Mouse (Mus musculus): ENCODE measurements around the gene Gja3. TPM values are rescaled to one million over a fixed set of nuclear protein-coding genes. Genes with fewer than 3 reads are reported as not detected.
"Not testable (repeated sequence)": the region's sequence is repeated elsewhere in the genome, so short reads cannot be mapped to it uniquely, and the experiment has no call there.

Gja3 gene
- polyA plus RNA-seq, 1 experiment from 2014 or later: 6.4 TPM

DNA sequence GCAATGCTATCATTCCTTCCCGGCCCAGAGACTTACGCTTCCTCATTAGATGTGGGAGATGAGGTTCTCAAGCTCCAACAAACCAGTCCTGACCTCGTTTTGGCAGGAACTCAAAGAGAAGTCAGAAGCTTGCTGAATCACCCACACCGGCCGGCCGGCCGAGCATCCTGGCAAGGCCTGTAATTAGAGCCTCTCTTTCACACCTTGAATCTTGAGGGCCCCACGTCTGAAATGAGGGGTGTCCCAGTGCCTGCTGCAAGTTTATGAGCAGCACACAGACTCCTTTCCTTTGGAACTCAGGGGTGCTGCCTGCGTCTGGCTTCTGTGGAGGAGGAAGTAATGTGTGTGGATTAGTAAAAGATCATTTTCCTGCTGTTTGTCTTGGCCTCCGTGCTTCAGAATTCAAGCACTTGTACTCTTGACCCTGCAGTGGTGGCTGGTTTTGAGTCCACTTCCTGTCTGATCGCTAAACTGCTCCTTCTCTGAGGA, 26.3 kb upstream of the Gja3 start:
- Histone ChIP-seq H3K4me2 (replicated peaks) (peak overlapping the region; percentile 30; the same call in 1 of the 2 replicates), H3K27me3 (no peaks in the 10 kb centered on the region), H3K9ac (no peak overlapping the region), H3K4me3 (no peak overlapping the region), H3K36me3 (no peaks in the 10 kb centered on the region), H3K9me3 (no peaks in the 10 kb centered on the region; the same call in 1 of the 2 replicates), H3K4me1 (peaks cover 26% of the 10 kb centered on the region), H3K27ac (no peak overlapping the region)
- 7% methylated on average over 11 of the region's 11 CpGs for WGBS
- peak; percentile 75 for ATAC-seq (ENCODE audit: low FRiP score, low read depth)

DNA sequence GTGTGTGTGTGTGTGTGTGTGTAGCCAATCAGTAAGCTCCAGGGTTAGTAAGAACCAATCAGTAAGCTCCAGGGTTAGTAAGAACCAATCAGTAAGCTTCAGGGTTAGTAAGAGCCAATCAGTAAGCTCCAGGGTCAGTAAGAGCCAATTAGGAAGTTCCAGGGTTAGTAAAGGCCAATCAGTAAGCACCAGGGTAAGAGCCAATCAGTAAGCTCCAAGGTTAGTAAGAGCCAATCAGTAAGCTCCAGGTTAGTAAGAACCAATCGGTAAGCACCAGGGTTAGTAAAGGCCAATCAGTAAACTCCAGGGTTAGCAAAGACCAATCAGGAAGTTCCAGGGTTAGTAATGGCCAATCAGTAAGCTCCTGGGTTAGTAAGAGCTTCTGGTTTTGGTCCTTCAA, 25.0 kb upstream of the Gja3 start:
- Histone ChIP-seq H3K4me3 (no peak overlapping the region), H3K9me3 (no peaks in the 10 kb centered on the region; the same call in 1 of the 2 replicates), H3K27ac (no peak overlapping the region), H3K36me3 (no peaks in the 10 kb centered on the region), H3K4me1 (peaks cover 26% of the 10 kb centered on the region), H3K27me3 (no peaks in the 10 kb centered on the region), H3K9ac (no peak overlapping the region), H3K4me2 (replicated peaks) (no peak overlapping the region)
- no peak for ATAC-seq (ENCODE audit: low FRiP score, low read depth)
- WGBS: 98% methylated on average over 1 of the region's 1 CpGs

DNA sequence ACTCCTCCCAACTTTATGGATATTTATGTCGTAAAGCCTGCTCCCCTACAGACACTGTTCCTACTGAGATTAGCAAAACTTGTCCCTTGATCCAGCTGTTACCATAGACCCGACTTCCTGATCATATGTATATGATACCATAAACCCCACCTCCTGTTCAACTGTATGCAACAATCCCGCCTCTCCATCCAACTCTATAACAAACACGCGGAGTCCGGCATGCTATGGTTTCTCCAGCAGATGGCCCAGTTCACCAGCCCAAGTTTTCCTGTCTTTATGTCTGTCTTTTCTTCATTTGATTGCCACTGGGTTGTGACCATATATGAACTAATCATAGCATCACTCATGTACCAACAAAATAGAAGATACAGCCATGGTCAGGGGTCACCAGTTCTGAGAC, 17.6 kb upstream of the Gja3 start:
- Histone ChIP-seq H3K4me2 (replicated peaks) (no peak overlapping the region), H3K4me3 (no peak overlapping the region), H3K9me3 (no peaks in the 10 kb centered on the region; the same call in 1 of the 2 replicates), H3K9ac (no peak overlapping the region), H3K27ac (no peak overlapping the region), H3K36me3 (no peaks in the 10 kb centered on the region), H3K4me1 (peaks cover 7% of the 10 kb centered on the region), H3K27me3 (no peaks in the 10 kb centered on the region)
- no peak for ATAC-seq (ENCODE audit: low FRiP score, low read depth)
- WGBS: 77% methylated on average over 6 of the region's 6 CpGs

DNA sequence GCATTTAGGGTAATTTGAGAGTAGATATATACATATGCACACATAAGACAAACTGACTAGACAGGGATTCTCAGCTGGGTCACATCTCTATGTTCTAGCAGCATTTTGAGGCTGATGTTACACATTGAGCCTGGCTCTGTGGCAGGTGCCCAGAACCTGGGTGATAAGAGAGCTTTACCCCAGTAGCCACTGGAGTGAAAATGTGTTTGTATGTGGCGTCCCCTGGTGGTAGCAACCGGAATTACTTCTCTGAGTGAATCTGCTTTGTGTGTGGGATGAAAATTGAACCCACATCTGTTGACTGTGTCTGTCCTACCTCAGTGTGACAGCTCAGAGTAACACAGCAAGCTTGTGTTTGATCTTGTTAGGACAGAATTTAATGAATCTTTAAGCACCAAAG, 12.0 kb upstream of the Gja3 start:
- not testable (repeated sequence) for H3K9me3 ChIP-seq; H3K4me2 ChIP-seq (replicated peaks); H3K27me3 ChIP-seq; H3K27ac ChIP-seq; H3K4me3 ChIP-seq; H3K36me3 ChIP-seq; H3K9ac ChIP-seq
- WGBS: 2% methylated on average over 2 of the region's 2 CpGs
- peak; percentile 32; the same call in 1 of the 2 replicates for ATAC-seq (ENCODE audit: low FRiP score, low read depth)
- peaks cover 11% of the 10 kb centered on the region for H3K4me1 ChIP-seq

DNA sequence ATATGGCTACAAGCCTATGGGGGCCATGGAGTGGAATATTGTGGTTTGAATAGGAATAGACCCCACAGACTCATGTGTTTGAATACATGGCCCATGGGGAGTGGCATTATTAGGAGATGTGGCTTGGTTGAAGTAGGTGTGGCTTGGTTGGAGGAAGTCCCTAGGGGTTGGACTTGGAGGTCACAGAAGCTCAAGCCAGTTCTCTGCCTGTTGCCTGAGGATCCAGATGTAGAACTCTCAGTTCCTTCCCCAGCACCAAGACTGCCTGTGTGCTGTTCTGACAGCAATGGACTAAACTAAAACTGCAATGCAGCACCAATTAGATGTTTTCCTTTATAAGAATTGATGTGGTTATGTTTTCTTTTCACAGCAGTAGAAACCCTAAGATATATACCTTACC, 8.2 kb upstream of the Gja3 start:
- Histone ChIP-seq H3K27me3 (no peaks in the 10 kb centered on the region), H3K4me3 (no peak overlapping the region), H3K4me2 (replicated peaks) (no peak overlapping the region), H3K36me3 (no peaks in the 10 kb centered on the region), H3K4me1 (peaks cover 9% of the 10 kb centered on the region), H3K9me3 (no peaks in the 10 kb centered on the region), H3K27ac (no peak overlapping the region), H3K9ac (no peak overlapping the region)
- no peak for ATAC-seq (ENCODE audit: low FRiP score, low read depth)

DNA sequence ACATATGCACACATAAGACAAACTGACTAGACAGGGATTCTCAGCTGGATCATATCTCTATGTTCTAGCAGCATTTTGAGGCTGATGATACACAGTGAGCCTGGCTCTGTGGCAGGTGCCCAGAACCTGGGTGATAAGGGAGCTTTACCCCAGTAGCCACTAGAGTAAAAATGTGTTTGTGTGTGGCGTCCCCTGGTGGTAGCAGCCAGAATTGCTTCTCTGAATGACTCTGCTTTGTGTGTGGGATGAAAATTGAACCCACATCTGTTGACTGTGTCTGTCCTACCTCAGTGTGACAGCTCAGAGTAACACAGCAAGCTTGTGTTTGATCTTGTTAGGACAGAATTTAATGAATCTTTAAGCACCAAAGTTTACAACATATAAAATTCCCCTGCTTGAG, 2.2 kb upstream of the Gja3 start:
- not testable (repeated sequence) for H3K27ac ChIP-seq; H3K9ac ChIP-seq; H3K9me3 ChIP-seq; H3K4me3 ChIP-seq; H3K36me3 ChIP-seq; H3K4me2 ChIP-seq (replicated peaks); ATAC-seq (ENCODE audit: low FRiP score, low read depth)
- peaks cover 37% of the 10 kb centered on the region for H3K27me3 ChIP-seq
- WGBS: 0% methylated on average over 1 of the region's 1 CpGs
- H3K4me1 ChIP-seq: peaks cover 16% of the 10 kb centered on the region

DNA sequence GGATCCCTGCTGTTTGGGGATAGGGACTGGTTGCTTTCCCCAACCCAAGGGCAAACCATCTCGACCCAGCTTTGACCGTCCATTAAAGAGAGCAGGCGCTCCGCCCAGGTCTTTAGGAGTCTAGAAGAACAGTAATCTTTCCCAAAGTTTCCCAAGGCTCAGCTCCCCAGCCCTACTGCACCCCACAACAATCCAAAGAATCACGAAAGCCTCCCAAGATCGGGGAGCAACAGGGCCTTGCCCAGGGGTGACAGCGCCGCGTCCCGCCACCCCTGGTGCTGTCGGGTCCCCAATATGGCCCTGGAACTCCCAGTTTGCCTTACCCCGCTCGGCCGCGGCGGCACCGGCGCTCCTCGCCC, 717 bp downstream of the Gja3 start:
- peak overlapping the region; percentile 60 for H3K4me3 ChIP-seq
- H3K27ac ChIP-seq: no peak overlapping the region
- H3K36me3 ChIP-seq: no peaks in the 10 kb centered on the region
- peak overlapping the region; percentile 95 for H3K4me2 ChIP-seq (replicated peaks)
- peaks cover 44% of the 10 kb centered on the region for H3K27me3 ChIP-seq
- H3K4me1 ChIP-seq: peaks cover 23% of the 10 kb centered on the region
- ATAC-seq (ENCODE audit: low FRiP score, low read depth): no peak
- no peaks in the 10 kb centered on the region for H3K9me3 ChIP-seq
- peak overlapping the region; percentile 64 for H3K9ac ChIP-seq
- WGBS: 4% methylated on average over 19 of the region's 19 CpGs

DNA sequence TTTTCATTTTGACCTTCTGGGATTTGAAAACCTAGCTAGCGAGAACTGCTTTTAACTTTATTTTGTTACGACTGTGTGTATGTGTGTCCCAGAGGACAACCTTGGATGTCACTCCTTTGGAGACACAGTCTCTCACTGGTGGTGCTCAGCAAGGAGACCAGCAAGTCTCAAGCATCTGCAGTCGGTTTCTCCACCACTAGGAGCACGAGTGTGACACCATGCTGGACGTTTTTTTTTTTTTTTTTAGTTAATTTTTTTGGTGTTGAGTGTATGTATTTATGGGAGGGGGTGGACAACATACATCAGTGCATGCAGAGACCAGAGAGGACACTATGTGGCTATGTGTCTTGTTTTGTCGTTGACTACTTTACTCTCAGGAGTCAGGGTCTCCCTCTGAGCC, 5.2 kb downstream of the Gja3 start:
- Histone ChIP-seq H3K9ac (no peak overlapping the region), H3K9me3 (no peaks in the 10 kb centered on the region), H3K27ac (no peak overlapping the region), H3K4me2 (replicated peaks) (no peak overlapping the region), H3K36me3 (no peaks in the 10 kb centered on the region), H3K27me3 (peaks cover 29% of the 10 kb centered on the region), H3K4me1 (peaks cover 17% of the 10 kb centered on the region), H3K4me3 (no peak overlapping the region)
- no peak for ATAC-seq (ENCODE audit: low FRiP score, low read depth)
- WGBS: 73% methylated on average over 6 of the region's 6 CpGs

DNA sequence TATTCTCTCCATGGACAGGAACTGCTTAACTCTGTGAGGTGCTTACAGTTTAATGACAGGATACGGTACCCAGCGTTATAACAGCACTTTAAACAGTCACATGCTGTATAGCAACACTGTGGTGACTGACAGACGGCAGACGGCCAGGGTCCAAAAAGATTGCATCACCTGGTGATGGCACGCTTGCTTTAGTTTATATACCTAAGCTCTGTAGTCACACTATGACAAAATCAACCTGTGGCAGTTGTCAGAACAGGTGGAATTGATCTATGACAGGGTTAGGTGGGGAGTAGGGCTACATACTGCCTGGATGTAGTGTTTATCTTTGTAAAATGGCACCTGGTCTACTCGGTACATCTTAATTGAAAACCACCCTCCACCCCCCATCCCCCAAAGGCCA, 14.0 kb downstream of the Gja3 start:
- H3K27me3 ChIP-seq: no peaks in the 10 kb centered on the region
- H3K9ac ChIP-seq: no peak overlapping the region
- H3K9me3 ChIP-seq: no peaks in the 10 kb centered on the region
- H3K4me1 ChIP-seq: no peaks in the 10 kb centered on the region
- no peak overlapping the region for H3K27ac ChIP-seq
- no peaks in the 10 kb centered on the region for H3K36me3 ChIP-seq
- no peak overlapping the region for H3K4me3 ChIP-seq
- 75% methylated on average over 6 of the region's 6 CpGs for WGBS
- H3K4me2 ChIP-seq (replicated peaks): no peak overlapping the region
- ATAC-seq (ENCODE audit: low FRiP score, low read depth): no peak

DNA sequence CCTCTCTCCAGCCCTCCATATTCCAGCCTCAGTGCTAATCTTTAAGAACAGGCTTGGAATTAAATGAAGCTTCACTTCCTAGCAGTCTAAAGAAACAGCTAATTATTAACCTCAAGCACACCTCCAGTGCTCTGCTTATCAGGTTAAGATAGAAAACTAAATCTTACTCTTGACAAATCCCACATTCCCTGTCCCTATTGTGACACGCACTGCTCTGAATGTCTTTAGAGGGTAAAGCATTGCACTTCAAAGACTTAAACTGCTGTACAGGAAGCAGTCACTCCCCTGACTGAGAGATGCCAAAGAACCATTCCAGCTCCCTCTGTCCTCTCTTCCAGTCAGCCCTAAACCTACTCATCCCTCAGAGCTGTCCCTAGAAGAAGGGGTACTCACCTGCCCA, 16.5 kb downstream of the Gja3 start:
- no peaks in the 10 kb centered on the region for H3K9me3 ChIP-seq
- H3K27me3 ChIP-seq: no peaks in the 10 kb centered on the region
- no peak overlapping the region for H3K27ac ChIP-seq
- no peaks in the 10 kb centered on the region for H3K4me1 ChIP-seq
- WGBS: 60% methylated on average over 1 of the region's 1 CpGs
- H3K36me3 ChIP-seq: no peaks in the 10 kb centered on the region
- no peak overlapping the region for H3K4me3 ChIP-seq
- H3K4me2 ChIP-seq (replicated peaks): no peak overlapping the region
- no peak for ATAC-seq (ENCODE audit: low FRiP score, low read depth)
- H3K9ac ChIP-seq: no peak overlapping the region

DNA sequence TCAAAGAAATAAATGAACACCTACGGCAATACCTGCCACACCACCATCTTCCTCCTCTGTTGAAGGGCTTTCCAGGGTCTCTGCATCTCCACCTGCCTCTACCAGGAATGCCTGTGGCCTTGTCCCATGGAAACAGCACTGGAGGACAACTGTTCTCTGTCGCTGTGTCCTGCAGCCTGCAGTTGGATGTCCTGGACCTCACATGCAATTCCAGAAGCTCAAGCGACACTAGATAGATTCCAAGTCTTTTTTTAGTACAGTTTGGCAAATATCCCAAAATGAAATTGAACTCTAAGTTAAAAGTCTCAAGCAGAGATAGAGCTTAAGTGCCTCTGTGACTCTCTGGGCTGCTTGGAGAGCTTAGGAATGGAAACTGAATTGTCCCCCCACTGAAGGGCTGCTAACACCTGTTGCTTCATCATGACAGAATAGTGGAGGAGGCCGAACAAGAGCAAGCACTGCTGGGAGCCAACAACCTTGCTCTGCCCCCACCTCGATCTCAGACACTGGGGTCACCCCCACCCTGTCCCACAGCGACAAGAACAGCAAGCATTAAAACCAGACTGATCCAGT, 22.9 kb downstream of the Gja3 start:
- Histone ChIP-seq H3K4me2 (replicated peaks) (no peak overlapping the region), H3K9me3 (no peaks in the 10 kb centered on the region), H3K27me3 (no peaks in the 10 kb centered on the region), H3K4me1 (no peaks in the 10 kb centered on the region), H3K4me3 (no peak overlapping the region), H3K27ac (no peak overlapping the region), H3K9ac (no peak overlapping the region), H3K36me3 (no peaks in the 10 kb centered on the region)
- 77% methylated on average over 6 of the region's 6 CpGs for WGBS
- ATAC-seq (ENCODE audit: low FRiP score, low read depth): 0 out of 2 replicates have a peak, but pooled peaks have one; percentile 24

DNA sequence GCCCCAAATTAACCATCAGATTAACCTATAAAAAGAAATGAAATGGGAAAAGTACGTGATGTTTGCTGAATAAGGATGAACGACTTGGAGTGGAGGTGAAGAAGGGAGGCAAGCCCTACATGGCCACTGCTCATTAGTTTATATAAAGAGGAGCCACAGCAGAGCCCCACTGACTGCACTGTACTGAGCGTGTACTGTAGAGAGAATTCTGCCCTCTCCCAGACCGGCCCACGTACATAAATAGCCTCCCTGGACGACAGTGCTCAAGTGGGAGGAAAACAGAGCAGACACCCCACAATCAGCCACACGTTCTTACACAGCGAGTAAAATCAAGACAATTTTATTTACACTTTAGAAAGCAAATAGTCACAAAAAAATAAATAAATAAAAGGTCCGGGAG, 23.8 kb downstream of the Gja3 start:
- Histone ChIP-seq H3K9ac (no peak overlapping the region), H3K9me3 (no peaks in the 10 kb centered on the region), H3K27ac (no peak overlapping the region), H3K4me3 (no peak overlapping the region), H3K4me1 (no peaks in the 10 kb centered on the region), H3K36me3 (no peaks in the 10 kb centered on the region), H3K4me2 (replicated peaks) (no peak overlapping the region), H3K27me3 (no peaks in the 10 kb centered on the region)
- 75% methylated on average over 9 of the region's 9 CpGs for WGBS
- ATAC-seq (ENCODE audit: low FRiP score, low read depth): no peak

DNA sequence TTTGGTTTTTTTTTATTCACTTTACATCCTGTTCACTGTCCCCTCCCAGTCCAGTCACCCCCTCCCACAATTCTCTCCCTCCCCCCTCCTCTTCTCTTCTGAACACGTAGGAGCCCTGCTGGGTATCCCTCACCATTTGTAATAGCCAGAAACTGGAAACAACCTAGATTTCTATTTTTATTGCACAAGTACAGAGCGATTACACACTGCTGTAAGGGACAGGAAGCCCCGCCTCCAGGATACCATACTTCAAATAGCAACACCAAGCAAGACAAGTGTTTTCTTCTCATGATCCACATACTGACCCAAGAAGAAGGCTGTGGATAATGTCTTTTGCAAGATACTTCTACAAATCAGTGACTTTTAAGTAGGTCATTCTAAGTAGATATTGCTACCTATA, 25.1 kb downstream of the Gja3 start:
- 75% methylated on average over 3 of the region's 3 CpGs for WGBS
- no peaks in the 10 kb centered on the region for H3K9me3 ChIP-seq

More for the DNA sequence above, 25.1 kb downstream of the Gja3 start:
- no peak overlapping the region for H3K4me3 ChIP-seq
- H3K4me1 ChIP-seq: no peaks in the 10 kb centered on the region
- no peaks in the 10 kb centered on the region for H3K36me3 ChIP-seq
- ATAC-seq (ENCODE audit: low FRiP score, low read depth): no peak
- no peak overlapping the region for H3K9ac ChIP-seq
- H3K27ac ChIP-seq: no peak overlapping the region
- no peak overlapping the region for H3K4me2 ChIP-seq (replicated peaks)
- no peaks in the 10 kb centered on the region for H3K27me3 ChIP-seq
